Mouse (Mus musculus): Measurements from ENCODE around the gene Adamts12. TPM values are rescaled to one million over a fixed set of nuclear protein-coding genes. Genes with fewer than 3 reads are reported as not detected.

Gene Adamts12
- total RNA-seq, 2 experiments from 2014 or later: 5.2 to 6.5 TPM

- no peak for DNase-seq
- intact Hi-C loops (cut with DNase I): no loop called here
Measured at GRCm38 (mm10) chr15:11279273-11280080, 214.9 kb downstream of the Adamts12 start.

GRCm38 (mm10) chr15:11280689-11281264 lies 216.2 kb downstream of the Adamts12 start:
- intact Hi-C loops (cut with DNase I): no loop called here
- DNase-seq: no peak

- intact Hi-C loops (cut with DNase I): no loop called here
- no peak for DNase-seq
Measured at GRCm38 (mm10) chr15:11283171-11283570, 218.6 kb downstream of the Adamts12 start.

- DNase-seq: peak; percentile 46
- intact Hi-C loops (cut with DNase I): no loop called here
Measured at GRCm38 (mm10) chr15:11287780-11288179, 223.2 kb downstream of the Adamts12 start.

GRCm38 (mm10) chr15:11292246-11292645 lies 227.7 kb downstream of the Adamts12 start:
- intact Hi-C loops (cut with DNase I): no loop called here

GRCm38 (mm10) chr15:11295016-11295415 lies 230.4 kb downstream of the Adamts12 start:
- peak; percentile 29 for DNase-seq

More at GRCm38 (mm10) chr15:11292246-11292645, 227.7 kb downstream of the Adamts12 start:
- DNase-seq: no peak

GRCm38 (mm10) chr15:11297960-11298359 lies 233.4 kb downstream of the Adamts12 start:
- no peak for DNase-seq
- intact Hi-C loops (cut with DNase I): no loop called here

More at GRCm38 (mm10) chr15:11295016-11295415, 230.4 kb downstream of the Adamts12 start:
- intact Hi-C loops (cut with DNase I): no loop called here

- intact Hi-C loops (cut with DNase I): loop anchor here (5.0 kb wide), 1 partner anchor 280 kb away; the partner anchor contains the start of gene Rxfp3
- DNase-seq: no peak
Measured at GRCm38 (mm10) chr15:11317077-11317476, 252.5 kb downstream of the Adamts12 start.

GRCm38 (mm10) chr15:11320481-11320880 lies 255.9 kb downstream of the Adamts12 start:
- intact Hi-C loops (cut with DNase I): no loop called here
- peak; percentile 56 for DNase-seq

GRCm38 (mm10) chr15:11339467-11340180 lies 275.0 kb downstream of the Adamts12 start:
- peak; percentile 48 for DNase-seq
- intact Hi-C loops (cut with DNase I): no loop called here

GRCm38 (mm10) chr15:11355865-11356264 lies 291.3 kb downstream of the Adamts12 start:
- intact Hi-C loops (cut with DNase I): no loop called here
- no peak for DNase-seq

GRCm38 (mm10) chr15:11357501-11357900 lies 292.9 kb downstream of the Adamts12 start:
- DNase-seq: no peak
- intact Hi-C loops (cut with DNase I): no loop called here

- intact Hi-C loops (cut with DNase I): no loop called here
- no peak for DNase-seq
Measured at GRCm38 (mm10) chr15:11360888-11361287, 296.3 kb downstream of the Adamts12 start.

- intact Hi-C loops (cut with DNase I): no loop called here
- DNase-seq: no peak
Measured at GRCm38 (mm10) chr15:11361824-11362223, 297.2 kb downstream of the Adamts12 start.

GRCm38 (mm10) chr15:11364112-11364511 lies 299.5 kb downstream of the Adamts12 start:
- no peak for DNase-seq
- intact Hi-C loops (cut with DNase I): no loop called here

GRCm38 (mm10) chr15:11364795-11365194 lies 300.2 kb downstream of the Adamts12 start:
- peak; percentile 41 for DNase-seq
- intact Hi-C loops (cut with DNase I): no loop called here

- intact Hi-C loops (cut with DNase I): no loop called here
- no peak for DNase-seq
Measured at GRCm38 (mm10) chr15:11369572-11369971, 305.0 kb downstream of the Adamts12 start.

GRCm38 (mm10) chr15:11370477-11371085 lies 306.0 kb downstream of the Adamts12 start:
- DNase-seq: no peak

GRCm38 (mm10) chr15:11379431-11380086 lies 315.0 kb downstream of the Adamts12 start:
- DNase-seq: no peak
- intact Hi-C loops (cut with DNase I): loop anchor here (2.0 to 5.0 kb wide), 2 partner anchors 459 to 887 kb away; no protein-coding TSS in a partner anchor

More at GRCm38 (mm10) chr15:11370477-11371085, 306.0 kb downstream of the Adamts12 start:
- intact Hi-C loops (cut with DNase I): no loop called here

GRCm38 (mm10) chr15:11380087-11380530 lies 315.5 kb downstream of the Adamts12 start:
- intact Hi-C loops (cut with DNase I): loop anchor here (2.0 kb wide), 1 partner anchor 459 kb away; no protein-coding TSS in a partner anchor
- DNase-seq: peak; percentile 35

Measured in left cerebral cortex, postnatal 4 days (tissue).